Mouse (Mus musculus) MN1 (cell line): ENCODE data around the gene Sstr5.

ENCODE experiments used
- DNase-seq: peaks from one replicate; pipeline ENCODE4 v3.0.0-alpha.2; 2016; ENCODE audit warnings: low spot score

Gene Sstr5

GRCm38 (mm10) chr17:25497013-25497412, at the start of gene Sstr5:
Sstr5 (minus strand) TSS chr17:25497288.
- peak; percentile 69 for DNase-seq

GRCm38 (mm10) chr17:25541768-25542167, 44.7 kb upstream of the Sstr5 start:
- no peak for DNase-seq

GRCm38 (mm10) chr17:25540731-25541130, 43.6 kb upstream of the Sstr5 start:
- DNase-seq, result no peak

- peak; percentile 87 for DNase-seq
Observed at GRCm38 (mm10) chr17:25538945-25539875, 42.1 kb upstream of the Sstr5 start.

GRCm38 (mm10) chr17:25530357-25531022, 33.4 kb upstream of the Sstr5 start:
- DNase-seq, result no peak

- DNase-seq, result no peak
Observed at GRCm38 (mm10) chr17:25522080-25522479, 25.0 kb upstream of the Sstr5 start.

GRCm38 (mm10) chr17:25520492-25520891, 23.4 kb upstream of the Sstr5 start:
- no peak for DNase-seq

GRCm38 (mm10) chr17:25519511-25519910, 22.4 kb upstream of the Sstr5 start:
- DNase-seq, result no peak

GRCm38 (mm10) chr17:25518144-25518543, 21.1 kb upstream of the Sstr5 start:
- DNase-seq, result no peak

- no peak for DNase-seq
Observed at GRCm38 (mm10) chr17:25516315-25516714, 19.2 kb upstream of the Sstr5 start.

- DNase-seq, result no peak
Observed at GRCm38 (mm10) chr17:25514055-25514454, 17.0 kb upstream of the Sstr5 start.

- DNase-seq, result no peak
Observed at GRCm38 (mm10) chr17:25511876-25512275, 14.8 kb upstream of the Sstr5 start.

GRCm38 (mm10) chr17:25510074-25510830, 13.2 kb upstream of the Sstr5 start:
- no peak for DNase-seq

GRCm38 (mm10) chr17:25508860-25509577, 11.9 kb upstream of the Sstr5 start:
- DNase-seq, result peak; percentile 85

GRCm38 (mm10) chr17:25507799-25508198, 10.7 kb upstream of the Sstr5 start:
- DNase-seq, result peak; percentile 86

- DNase-seq, result peak; percentile 43
Observed at GRCm38 (mm10) chr17:25502599-25502998, 5.5 kb upstream of the Sstr5 start.

- no peak for DNase-seq
Observed at GRCm38 (mm10) chr17:25482092-25482491, 15.0 kb downstream of the Sstr5 start.

GRCm38 (mm10) chr17:25480820-25481219, 16.3 kb downstream of the Sstr5 start:
- DNase-seq, result no peak

GRCm38 (mm10) chr17:25480152-25480551, 16.9 kb downstream of the Sstr5 start:
- no peak for DNase-seq

- DNase-seq, result peak; percentile 83
Observed at GRCm38 (mm10) chr17:25475946-25476744, 20.9 kb downstream of the Sstr5 start.
